Mouse (Mus musculus) testis, adult 2 months (tissue): ENCODE results near the gene Gatad2b.

Experiments
- CTCF ChIP-seq: fragments of 200-500 bp; IDR thresholded peaks from 2 replicates; pipeline ENCODE4 v1.5.1; 2012; ENCODE audit warnings: low read depth, mild to moderate bottlenecking, inconsistent platforms, low read length, moderate library complexity; ENCODE audit not compliant: control insufficient read depth, insufficient read depth, insufficient replicate concordance
- POLR2A ChIP-seq: fragments of 200-500 bp; IDR thresholded peaks from 2 replicates; pipeline ENCODE4 v1.6.1; 2012; ENCODE audit warnings: low read depth, mild to moderate bottlenecking, inconsistent platforms, low read length, moderate library complexity; ENCODE audit not compliant: control insufficient read depth

DNA sequence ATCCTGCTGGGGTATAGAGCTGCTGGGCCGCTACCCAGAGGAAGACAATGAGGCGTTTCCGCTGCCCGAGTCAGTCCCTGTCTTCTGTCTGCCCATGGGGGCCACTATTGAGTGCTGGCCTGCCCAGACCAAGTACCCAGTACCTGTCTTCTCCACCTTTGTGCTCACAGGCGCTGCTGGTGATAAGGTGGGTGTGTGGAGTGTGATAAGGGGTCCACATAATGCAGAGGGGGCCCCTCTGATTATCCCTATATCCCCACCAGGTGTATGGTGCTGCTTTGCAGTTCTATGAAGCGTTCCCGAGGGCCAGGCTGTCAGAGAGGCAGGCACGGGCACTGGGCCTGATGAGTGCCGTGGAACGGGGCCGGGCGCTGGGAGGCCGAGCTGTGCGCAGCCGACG is 24.0 kb upstream of the Gatad2b start:
- TF ChIP-seq POLR2A (no peak), CTCF (no peak)
